Mouse (Mus musculus) limb, embryonic 13.5 days (tissue): ENCODE results near the gene Tex13c2. TPM values are rescaled to one million over a fixed set of nuclear protein-coding genes. Genes with fewer than 3 reads are reported as not detected.

ENCODE experiments used
- ATAC-seq: fragments of 200-750 bp; cut with Nextera tagmentation; 2 replicates; pipeline ENCODE4 v1.8.0; 2017; ENCODE audit warnings: low read depth, moderate number of reproducible peaks, moderate TSS enrichment; ENCODE audit not compliant: low FRiP score
- H3K27ac ChIP-seq: fragments of 300-500 bp; sonication (generic); 2 replicates; pipeline ENCODE4 v1.5.1; 2015; ENCODE audit warnings: inconsistent platforms, mild to moderate bottlenecking, moderate library complexity
- H3K27me3 ChIP-seq: fragments of 300-500 bp; sonication (generic); 2 replicates; pipeline ENCODE4 v1.6.1; 2015; ENCODE audit warnings: mild to moderate bottlenecking, inconsistent platforms
- H3K36me3 ChIP-seq: fragments of 300-500 bp; sonication (generic); 2 replicates; pipeline ENCODE4 v1.6.1; 2015; ENCODE audit warnings: inconsistent platforms, mild to moderate bottlenecking, moderate library complexity
- H3K4me1 ChIP-seq: fragments of 300-500 bp; sonication (generic); 2 replicates; pipeline ENCODE4 v1.6.1; 2015; ENCODE audit warnings: inconsistent platforms
- H3K4me2 ChIP-seq: fragments of 300-500 bp; sonication (generic); replicated peaks from 2 replicates; pipeline ENCODE4 v1.6.1; 2015; ENCODE audit warnings: inconsistent platforms, mild to moderate bottlenecking, moderate library complexity
- H3K4me3 ChIP-seq: fragments of 300-500 bp; sonication (generic); 2 replicates; pipeline ENCODE4 v1.5.1; 2015; ENCODE audit warnings: moderate library complexity, mild to moderate bottlenecking, inconsistent platforms
- H3K9ac ChIP-seq: fragments of 300-500 bp; sonication (generic); 2 replicates; pipeline ENCODE4 v1.6.1; 2015; ENCODE audit warnings: mild to moderate bottlenecking, inconsistent platforms
- H3K9me3 ChIP-seq: fragments of 300-500 bp; sonication (generic); 2 replicates; pipeline ENCODE4 v1.6.1; 2016; ENCODE audit warnings: inconsistent platforms
- WGBS: fragments of 180-500 bp; shearing (Covaris S2); methylation state at CpG from one replicate; pipeline ENCODE4 v1.1.7; 2015; 5-methylcytosine and 5-hydroxymethylcytosine counted together
- polyA plus RNA-seq: library from polyadenylated mRNA; unstranded; fragments of >200 nt; fragmentation: Nextera tagmentation; extraction: Ambion mirVana; gene quantifications from 2 replicates; pipeline ENCODE4 v1.2.1, GENCODE M21; 2015

The Tex13c2 gene
- polyA plus RNA-seq, 1 experiment from 2014 or later, result not detected

- H3K27ac ChIP-seq, result no peak overlapping the region
- H3K4me3 ChIP-seq, result 0 out of 2 replicates have a peak overlapping the region, but pooled peaks have one; percentile 8
- 27% methylated on average over 5 of the region's 5 CpGs for WGBS
Observed at GRCm38 (mm10) chrX:42540756-42541053, 51.2 kb downstream of the Tex13c2 start.

More at GRCm38 (mm10) chrX:42540756-42541053, 51.2 kb downstream of the Tex13c2 start:
- Histone ChIP-seq H3K36me3 (no peaks in the 10 kb centered on the region), H3K4me1 (no peaks in the 10 kb centered on the region), H3K27me3 (no peaks in the 10 kb centered on the region), H3K4me2 (peak overlapping the region; percentile 47), H3K9ac (no peak overlapping the region), H3K9me3 (no peaks in the 10 kb centered on the region)
- no peak for ATAC-seq

Other genes starting within 250 kb of the Tex13c2 start
- gene Sh2d1a, start 12.8 kb downstream of the Tex13c2 start, polyA plus RNA-seq, result 0.74 and 0.78 TPM in 2 replicates